Mouse (Mus musculus) frontal cortex, postnatal 10 days (tissue): ENCODE measurements around the gene Cntn5.
"Not testable (repeated sequence)": the region's sequence is repeated elsewhere in the genome, so short reads cannot be mapped to it uniquely, and the experiment has no call there.

ENCODE experiments used
- DNase-seq, 2 experiments: peaks; one replicate each; pipeline ENCODE4 v3.0.0; 2022; ENCODE audit warnings: low spot score in 2 of 2, mixed read lengths in 1 of 2

Gene Cntn5

DNA sequence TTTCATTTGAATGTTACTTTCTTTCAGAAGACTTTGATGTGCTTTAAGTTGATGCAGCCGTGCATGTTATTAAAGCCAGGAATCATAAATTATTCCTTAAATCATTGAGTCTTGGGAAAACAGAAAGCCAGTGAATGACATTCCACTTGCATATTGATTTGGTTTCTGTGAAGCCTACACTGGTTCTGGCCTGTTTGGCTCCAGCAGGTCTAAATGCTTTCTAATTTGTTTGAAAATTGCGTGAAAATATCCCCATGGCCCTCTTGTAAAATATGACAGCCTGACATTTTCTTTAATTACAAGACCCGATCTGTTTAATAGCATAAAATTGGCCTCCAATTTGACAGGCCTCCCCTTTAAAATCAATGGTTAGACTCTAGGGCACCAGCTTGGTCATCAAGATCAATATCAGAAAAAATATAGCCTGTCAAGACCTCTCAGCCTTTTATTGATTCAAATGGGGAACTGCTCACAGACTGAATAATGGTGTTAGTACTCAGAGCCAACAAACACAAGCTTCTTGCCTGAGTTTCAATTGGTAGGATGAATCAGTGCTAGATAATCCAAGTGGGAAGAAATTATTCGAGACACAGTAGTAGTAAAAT is 247.3 kb downstream of the Cntn5 start:
- no peak for DNase-seq

DNA sequence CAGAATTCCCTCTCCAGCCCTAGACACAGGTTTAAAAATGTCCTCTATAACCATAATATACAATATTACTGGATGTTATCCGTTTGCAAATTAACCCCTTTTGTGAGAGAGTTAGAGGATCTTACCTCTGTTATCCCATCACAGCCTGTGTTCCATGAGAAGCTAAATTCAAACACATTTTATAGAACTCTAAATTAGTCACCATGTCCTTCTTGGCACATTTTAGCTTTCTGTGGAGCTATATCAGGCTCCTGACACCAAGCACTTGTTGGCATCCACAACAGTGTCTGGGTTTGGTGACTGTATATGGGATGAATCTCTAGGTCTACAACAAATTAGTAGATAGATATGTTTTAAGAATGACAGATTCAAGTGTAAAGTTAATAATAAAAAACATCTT is 253.9 kb downstream of the Cntn5 start:
- DNase-seq = no peak

DNA sequence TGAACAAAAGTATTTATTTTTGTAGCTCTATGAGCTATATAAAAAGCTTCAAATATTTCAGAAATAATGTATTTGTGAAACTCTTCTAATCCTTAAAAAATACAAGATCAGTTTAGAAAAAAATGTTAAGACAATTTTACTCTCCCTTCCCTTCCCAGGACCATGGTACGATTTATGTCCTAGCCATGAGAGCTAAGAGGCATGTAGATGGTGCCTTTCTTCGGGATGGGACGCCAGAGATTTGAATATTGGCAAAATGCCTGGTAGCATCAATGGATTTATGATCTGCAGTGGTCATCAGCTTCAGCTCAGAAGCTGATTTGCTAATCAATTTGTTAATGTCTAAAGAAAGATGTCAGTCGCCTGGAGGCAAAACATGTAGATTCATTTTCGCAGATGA is 258.6 kb downstream of the Cntn5 start:
- DNase-seq = no peak

DNA sequence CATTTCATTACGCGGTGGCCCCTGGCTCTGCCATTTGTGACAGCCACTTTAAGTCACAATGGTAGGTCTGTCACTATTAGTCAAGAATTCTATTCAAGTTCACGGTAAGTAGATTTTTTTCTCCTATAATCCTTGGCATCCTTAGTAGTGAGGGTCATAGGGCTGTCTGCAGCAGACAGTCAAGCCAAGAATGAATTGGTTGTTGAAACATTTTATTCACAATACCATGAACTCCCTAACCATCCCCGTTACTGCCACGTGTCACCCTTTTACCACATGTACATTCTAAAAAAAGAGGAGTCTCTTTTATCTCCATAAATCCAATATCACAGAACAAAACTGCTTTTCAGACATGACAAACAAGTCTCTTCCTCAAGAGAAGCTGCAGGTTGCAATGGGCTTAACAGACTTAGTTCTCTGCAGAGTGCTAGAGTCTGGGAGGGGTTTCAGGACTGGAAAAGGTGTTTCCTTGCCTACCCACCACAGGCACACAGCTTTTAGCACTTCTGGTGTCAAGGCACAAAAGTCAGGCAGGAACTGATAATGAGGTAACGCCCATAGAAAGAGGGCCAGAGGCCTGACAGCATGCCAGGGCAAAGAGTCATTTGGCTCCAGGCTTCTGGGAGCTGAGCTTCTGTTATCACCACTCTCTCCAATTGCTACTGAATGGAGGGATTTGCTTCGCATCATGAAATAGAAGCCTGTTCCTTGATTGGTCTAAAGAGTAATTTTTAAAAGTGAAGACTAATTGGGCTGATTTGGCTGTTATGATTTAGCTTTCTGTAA is 259.3 kb downstream of the Cntn5 start:
- DNase-seq = no peak

DNA sequence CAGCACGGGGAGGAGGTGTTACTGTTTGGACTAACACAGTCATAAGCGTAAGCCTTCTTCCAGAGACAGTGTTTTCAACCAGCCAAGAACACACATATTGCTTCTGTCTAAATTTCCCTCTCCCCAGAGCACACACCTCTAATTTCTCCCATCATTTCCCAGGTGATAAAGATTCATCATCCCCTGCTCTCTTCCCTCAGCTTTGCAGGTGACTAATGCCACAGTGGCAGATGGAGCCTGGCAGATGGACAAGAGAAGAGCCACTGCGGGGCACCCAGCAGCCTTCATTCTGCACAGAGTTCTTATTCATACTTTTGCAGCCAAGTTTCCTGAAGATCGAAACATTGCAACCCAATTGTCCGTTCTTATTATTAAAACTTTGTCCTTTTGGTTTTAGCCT is 286.5 kb downstream of the Cntn5 start:
- no peak for DNase-seq

DNA sequence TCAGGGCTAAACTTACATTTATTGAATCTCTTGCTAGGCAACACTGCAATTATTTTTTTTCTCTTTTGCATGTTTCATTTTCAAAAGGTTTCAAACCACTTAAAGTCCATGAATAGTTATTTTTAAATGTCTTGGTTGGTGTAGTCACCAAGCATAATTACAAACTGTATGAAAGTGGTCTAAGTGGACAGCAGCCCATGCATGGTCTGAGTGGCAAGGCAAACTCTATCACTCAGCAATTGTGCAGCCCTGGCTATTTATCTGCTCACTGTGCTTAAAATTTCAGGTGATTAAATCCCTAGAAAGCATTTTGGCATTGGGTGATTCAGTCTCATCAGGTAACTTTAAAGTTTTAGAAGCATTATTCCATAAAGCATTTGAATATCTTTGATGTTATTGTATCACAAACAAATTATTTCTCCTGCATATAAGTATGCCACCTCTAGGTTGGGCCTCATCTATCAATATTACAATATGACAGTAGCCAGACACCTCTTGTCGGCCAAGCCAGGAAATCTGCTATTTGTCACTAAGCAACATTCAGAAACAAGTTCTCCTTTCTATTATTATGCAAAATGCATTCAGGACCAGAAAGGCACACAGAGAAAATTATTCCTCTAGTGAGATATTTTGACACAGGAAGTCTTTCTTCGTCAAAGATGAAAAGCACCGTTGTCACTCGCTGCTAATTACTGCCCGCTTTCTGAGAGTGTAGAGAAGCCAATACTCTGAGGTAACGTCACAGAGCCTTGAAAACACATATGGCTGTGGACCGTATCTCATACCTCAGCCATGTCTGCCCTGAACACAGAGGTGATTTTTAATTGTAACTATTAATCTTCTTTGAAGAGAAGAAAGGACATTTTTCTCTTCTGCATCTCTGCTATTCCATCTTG is 329.0 kb downstream of the Cntn5 start:
- no peak for DNase-seq

DNA sequence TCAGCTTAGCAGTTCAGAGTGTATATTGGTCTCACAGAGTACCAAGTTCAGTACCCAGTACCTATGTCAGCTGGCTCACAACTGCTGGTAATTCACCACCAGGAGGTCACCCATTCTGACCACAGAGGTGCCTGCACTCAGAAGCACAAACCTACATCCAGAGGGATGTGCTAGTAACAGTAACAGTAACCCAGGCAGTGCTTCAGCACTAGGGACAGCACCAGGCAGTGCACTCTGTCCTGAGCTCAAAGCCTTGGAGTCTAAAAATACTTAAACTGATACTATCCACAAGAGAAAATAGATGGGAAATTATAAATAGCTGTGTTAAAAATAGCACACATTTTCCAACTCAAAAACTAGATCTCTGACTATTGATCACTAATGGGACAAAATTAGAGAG is 334.7 kb downstream of the Cntn5 start:
- no peak for DNase-seq

DNA sequence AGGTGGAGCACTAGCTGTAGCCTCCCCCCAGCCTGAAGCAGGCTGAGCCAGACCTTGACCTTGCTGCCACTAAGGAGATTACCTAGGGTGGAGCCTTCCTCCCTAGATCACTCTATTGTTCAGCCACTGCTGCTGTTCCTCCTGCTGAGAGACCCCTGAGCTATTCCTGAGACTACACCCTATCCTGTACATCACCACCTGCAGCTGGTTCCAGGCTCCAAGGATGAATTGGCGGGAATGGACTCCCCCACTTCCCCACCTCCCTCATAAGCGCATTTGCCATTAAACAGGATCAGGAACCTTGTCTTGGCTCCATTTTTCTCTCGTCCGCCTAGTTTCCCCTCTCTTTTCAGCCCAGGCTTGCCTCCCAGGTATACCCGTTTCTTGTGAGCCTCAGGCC is 363.7 kb downstream of the Cntn5 start:
- not testable (repeated sequence) for DNase-seq

DNA sequence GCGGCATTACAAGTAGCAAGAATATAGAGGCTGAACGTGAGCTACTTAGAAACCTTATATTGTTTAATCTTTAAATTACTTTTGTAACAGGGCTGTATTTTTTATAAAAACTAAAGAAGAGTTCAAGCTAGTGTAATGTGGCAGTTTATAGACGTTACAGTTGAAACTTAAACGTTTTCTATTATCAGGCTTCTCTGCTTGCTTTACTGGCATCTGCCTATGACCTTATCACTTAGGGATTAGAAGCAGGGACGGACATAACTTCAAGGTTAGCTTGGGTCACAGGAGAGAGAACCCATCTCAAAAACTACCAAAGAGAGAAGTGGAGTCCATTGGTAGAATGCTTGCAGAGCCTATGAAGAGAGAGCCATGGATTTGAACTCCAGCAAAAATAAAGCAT is 372.3 kb downstream of the Cntn5 start:
- no peak for DNase-seq

DNA sequence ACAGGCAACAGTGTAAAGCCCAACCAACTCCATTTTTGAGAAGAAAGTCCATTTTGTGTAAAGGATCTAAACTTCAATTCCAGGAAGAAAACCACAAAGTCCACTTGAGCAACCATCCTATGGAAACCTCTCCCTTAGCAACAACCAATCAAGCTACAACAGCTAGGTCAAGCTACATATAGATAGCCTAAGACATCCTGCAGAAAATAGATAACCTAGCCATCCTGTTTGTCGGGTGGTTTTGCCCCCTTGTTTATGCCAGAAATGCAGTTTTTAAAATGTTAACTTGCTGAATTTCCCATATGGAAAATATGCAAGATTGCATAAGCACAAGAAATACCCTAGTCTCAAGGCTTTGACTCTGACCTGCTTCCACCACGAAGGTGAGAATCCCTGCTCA is 373.5 kb downstream of the Cntn5 start:
- no peak for DNase-seq

DNA sequence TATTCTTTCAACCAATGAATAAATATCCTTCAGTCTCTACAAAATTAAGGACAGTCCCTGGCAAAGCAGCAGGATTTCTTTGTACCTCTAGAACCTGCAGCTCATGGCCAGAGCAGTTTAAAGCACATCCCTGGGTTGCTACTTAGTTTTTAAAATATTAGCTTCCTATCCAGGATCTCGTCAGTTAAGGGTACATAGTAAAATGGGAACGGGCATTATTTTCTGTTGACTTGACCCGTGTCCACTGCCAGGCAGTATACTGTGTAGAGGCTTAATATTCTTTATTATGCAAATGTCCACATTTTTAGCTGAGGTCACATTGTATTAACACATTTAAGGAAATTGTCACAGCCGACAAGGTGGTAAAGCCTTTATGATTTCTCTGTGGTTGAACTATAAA is 375.0 kb downstream of the Cntn5 start:
- no peak for DNase-seq

DNA sequence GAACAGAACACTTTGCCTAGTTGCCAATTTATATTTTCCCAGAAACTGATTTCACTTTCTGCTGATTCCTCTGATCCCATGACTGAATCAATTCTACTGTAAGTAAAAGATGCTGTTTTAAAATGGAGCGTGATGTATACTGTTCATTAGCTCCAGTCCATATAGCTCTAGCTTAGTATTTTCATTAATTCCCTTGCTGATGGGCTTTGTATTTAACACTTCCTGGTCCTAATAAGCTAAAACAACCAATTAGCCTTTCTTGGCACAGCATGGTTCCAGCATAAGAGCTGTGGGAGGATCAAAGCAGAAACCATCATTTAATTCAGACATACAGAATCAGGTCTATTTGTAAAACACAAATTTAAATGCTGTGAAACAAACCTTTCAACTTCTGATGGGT is 375.5 kb downstream of the Cntn5 start:
- DNase-seq = no peak

DNA sequence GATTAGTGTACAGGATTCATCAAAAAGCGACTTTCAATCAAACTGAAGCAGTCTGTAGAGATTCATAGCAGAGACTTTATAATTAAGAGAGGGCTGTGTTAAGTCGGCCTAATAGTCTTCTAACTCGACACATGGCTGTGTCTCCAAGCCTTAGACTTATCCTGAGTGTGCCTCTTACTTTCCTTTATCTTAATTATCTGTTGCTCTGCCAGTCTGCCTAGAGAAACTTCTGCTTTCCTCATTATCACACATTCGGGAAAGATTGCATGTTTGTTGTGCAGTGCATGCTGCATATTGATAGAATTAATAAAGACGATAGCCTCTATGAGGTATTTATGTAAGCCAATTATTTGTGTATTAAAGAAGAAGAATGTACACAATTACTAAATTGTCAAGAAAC is 375.9 kb downstream of the Cntn5 start:
- no peak for DNase-seq

DNA sequence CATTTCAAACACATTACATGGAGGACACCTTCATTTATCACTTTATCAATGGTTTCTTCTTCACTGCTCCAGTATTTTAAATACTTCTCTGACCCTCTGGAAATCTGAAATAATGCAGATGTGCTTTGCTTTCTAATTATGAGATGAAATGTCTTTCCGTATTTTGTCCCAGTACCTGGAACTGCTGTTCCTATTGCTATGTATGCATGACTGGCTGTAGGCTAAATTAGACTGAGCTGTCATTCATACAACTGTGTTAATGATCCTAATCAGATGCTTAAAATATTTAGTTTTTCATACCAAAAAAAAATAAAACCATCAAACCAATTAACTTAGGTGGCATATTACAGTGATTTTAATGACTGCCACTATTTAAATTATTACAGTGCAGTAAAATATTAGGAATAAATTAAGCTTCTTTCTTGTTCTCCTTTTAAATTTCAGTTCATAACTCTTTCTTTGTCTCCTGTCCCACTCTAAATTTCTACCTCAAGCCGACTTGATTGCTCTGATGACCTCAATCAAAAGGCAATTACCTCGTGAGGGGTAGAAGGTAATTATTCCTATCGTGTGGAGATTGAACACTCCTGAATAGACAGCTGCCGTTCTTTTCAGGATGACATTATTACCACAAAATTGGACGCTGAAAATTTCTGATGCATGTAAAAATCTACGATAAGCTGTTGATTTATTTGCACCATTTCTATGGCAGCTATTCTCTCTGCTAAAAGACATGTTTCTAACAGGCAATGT is 378.5 kb downstream of the Cntn5 start:
- no peak for DNase-seq

DNA sequence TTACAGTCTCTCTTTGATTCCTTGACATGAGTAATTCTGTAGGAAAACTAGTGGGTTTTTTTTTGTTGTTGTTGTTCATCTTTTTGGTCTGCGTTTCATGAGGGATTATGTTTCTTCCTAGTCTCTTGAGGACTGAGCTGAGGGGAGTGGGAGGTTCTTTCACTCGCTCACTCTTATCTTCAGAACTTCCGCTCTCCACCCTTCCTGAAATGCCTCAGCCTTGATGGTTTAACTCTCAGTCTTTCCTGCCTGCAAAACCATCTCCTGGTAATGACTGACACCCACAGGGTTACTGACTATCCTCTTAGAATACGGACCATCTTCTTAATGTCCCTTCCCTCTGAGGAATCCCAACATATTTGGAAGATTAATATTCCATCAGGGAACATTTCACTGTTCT is 382.0 kb downstream of the Cntn5 start:
- no peak for DNase-seq

DNA sequence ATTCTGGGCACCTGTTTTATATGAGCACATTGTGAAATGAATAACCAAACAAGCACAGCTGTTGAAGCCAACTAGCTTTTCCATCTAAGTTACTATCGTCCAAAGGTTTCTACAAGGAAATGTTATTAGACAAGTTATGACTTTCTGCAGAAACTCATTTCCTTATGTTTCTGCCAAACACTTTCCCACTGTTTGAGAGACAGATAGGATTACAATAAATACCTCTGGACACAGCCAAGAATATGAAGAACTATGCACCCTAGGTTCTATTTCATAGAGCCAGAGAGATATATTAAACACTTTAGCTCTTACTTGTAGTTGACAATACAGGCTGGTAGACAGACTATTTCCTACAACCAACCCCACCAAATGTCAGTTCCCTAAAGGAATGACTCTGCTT is 383.5 kb downstream of the Cntn5 start:
- DNase-seq = no peak

DNA sequence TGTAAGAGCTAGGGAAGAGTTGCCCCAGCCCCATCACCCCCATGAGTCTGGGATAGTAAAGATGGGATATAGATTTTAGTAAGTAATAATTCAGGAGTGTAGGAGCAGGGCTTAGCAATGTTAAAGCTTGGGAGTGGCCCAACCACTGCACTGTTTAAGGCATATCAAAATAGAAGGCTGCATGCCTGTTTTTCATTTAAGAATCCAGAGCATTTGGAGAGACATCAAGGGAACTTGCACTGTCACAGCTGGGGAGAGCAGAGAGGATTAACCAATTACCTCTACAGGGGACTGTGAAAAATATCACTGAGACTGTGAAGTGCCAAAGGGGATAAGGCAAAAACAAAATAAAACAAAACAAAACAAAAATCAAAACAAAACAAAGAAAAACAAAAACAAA is 412.3 kb downstream of the Cntn5 start:
- DNase-seq = no peak

DNA sequence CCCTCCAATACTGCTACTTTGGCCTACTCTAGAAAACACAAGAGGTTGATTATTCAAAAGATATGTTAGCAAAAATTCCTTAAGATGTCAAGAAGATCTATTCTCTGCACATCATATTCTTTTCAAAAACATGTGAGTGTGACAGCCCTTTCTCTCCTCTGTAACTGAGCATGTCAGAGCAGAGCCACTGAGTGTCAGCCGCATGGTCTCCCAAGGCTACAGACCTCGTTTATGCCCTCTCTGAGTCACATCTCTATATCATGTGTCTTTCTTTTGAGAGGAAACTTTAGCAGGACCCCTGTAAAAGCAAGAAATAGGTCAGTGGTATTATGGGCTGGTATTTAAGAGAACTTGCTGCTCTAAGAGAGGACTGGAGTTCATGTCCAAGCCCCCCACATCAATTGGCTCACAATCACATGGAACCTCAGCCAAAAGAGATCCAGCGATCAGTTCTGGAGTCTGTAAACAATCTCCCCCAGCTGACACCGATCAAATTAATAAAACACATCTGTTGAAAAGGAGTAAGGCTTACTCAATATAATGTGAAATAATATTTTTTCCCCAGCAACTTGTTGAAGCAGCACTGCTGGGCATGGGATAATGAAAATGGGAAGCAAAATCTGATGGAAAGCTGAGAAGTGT is 433.0 kb downstream of the Cntn5 start:
- DNase-seq = no peak

DNA sequence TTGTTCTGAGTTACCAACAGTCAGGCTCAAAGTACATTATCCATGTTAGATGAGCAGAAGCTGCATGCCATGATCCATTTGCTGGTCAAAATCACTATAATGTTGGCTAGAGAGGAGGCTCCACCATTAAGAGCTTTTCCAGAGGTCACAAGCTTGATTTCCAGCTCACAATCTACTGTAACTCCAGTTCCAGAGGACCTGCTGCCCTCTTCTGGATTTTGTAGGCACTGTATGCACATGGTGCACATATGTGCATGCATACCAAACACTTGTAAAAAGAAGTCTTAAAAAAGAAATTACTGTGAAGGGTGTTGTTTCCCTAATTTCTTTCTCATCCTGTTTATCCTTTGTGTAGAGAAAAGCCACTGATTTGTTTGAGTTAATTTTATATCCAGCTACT is 439.8 kb downstream of the Cntn5 start:
- no peak for DNase-seq

DNA sequence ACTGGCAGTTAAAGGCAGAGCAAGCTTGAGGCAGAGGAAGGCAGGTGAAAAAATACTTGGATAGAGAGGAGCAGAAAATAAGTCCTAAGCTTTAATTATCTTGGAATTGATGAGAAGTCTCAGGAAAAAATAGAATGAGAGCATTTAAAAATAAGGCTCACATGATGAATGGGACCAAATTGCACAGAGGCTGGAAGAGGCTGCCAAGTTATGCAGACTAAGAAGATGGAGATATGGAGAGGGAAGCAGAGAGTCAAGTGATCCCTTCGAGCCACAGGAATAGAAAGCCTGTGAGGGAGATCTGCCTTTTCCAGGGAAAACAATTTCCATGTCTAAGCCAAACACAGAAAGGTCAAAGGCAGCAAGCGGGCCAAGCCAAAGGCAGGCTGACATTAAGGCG is 446.7 kb downstream of the Cntn5 start:
- DNase-seq = no peak

DNA sequence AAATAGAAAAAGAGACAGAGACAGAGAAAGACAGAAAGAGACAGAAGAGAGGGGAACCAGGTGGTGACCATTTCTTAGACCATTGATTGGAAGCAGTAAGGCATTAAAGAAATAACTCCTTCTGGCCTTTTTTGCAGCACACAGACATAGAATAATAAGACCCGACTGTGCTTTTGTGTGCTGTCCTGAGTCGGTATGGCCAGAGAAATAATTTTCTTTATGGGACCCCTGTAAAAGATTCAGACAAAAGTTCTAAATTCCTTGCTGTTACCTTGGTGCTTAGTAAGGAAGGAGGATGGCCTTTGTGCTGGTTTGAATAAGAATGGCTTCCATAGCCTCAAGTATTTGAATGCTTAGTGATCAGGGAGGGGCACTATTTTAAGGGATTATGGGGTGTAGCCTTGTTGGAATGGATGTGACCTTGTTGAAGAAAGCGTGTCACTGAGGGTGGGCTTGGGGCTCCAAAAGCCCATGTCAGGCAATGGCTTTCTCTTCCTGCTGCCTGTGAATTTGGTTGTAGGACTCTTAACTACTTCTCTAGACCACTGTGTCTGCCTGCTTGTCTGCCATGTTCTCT is 455.5 kb downstream of the Cntn5 start:
- DNase-seq = no peak
